Mouse (Mus musculus): Measurements from ENCODE around the gene Erp29. TPM values are rescaled to one million over a fixed set of nuclear protein-coding genes. Genes with fewer than 3 reads are reported as not detected.
A peak's percentile ranks its signal among the peaks of the same experiment; 100 is the strongest.

Erp29 gene
- polyA plus RNA-seq, 1 experiment from 2014 or later, result 102 TPM

- DNase-seq (ENCODE audit: low spot score), result no peak
Measured at GRCm38 (mm10) chr5:121392667-121393380, 59.5 kb downstream of the Erp29 start.

- DNase-seq (ENCODE audit: low spot score), result no peak
Measured at GRCm38 (mm10) chr5:121389691-121390090, 62.6 kb downstream of the Erp29 start.

GRCm38 (mm10) chr5:121389106-121389505, 63.2 kb downstream of the Erp29 start:
- DNase-seq (ENCODE audit: low spot score), result no peak

- DNase-seq (ENCODE audit: low spot score), result no peak
Measured at GRCm38 (mm10) chr5:121387126-121387525, 65.2 kb downstream of the Erp29 start.

GRCm38 (mm10) chr5:121386120-121386909, 66.0 kb downstream of the Erp29 start:
- no peak for DNase-seq (ENCODE audit: low spot score)

GRCm38 (mm10) chr5:121385461-121386119, 66.7 kb downstream of the Erp29 start, which contains the start of gene Trafd1:
Gene Trafd1, minus strand, starts transcription at chr5:121385632.
- peak; percentile 90 for DNase-seq (ENCODE audit: low spot score)

- DNase-seq (ENCODE audit: low spot score), result peak; percentile 39
Measured at GRCm38 (mm10) chr5:121384757-121385460, 67.4 kb downstream of the Erp29 start.

- no peak for DNase-seq (ENCODE audit: low spot score)
Measured at GRCm38 (mm10) chr5:121383857-121384756, 68.2 kb downstream of the Erp29 start.

GRCm38 (mm10) chr5:121380692-121381091, 71.6 kb downstream of the Erp29 start:
- DNase-seq (ENCODE audit: low spot score), result no peak

GRCm38 (mm10) chr5:121378678-121379256, 73.5 kb downstream of the Erp29 start:
- no peak for DNase-seq (ENCODE audit: low spot score)

Other genes starting within 250 kb of the Erp29 start
- 745 and 751 TPM in 2 replicates for gene Rpl6, start 248.0 kb downstream of the Erp29 start, polyA plus RNA-seq (2015; fragmentation: Nextera tagmentation; extraction: Ambion mirVana)
- 4.3 and 4.9 TPM in 2 replicates for gene Hectd4, start 232.3 kb downstream of the Erp29 start, polyA plus RNA-seq (2015; fragmentation: Nextera tagmentation; extraction: Ambion mirVana)
- 87.5 and 90.5 TPM in 2 replicates for gene Trafd1, start 66.9 kb downstream of the Erp29 start, polyA plus RNA-seq (2015; fragmentation: Nextera tagmentation; extraction: Ambion mirVana)
- gene Naa25, start 54.6 kb downstream of the Erp29 start, polyA plus RNA-seq (2015; fragmentation: Nextera tagmentation; extraction: Ambion mirVana), result 33.6 and 36.8 TPM in 2 replicates
- gene Tmem116, start 613 bp downstream of the Erp29 start, polyA plus RNA-seq (2015; fragmentation: Nextera tagmentation; extraction: Ambion mirVana), result 1.5 and 2.0 TPM in 2 replicates
- gene Adam1b, start 50.9 kb upstream of the Erp29 start, polyA plus RNA-seq (2015; fragmentation: Nextera tagmentation; extraction: Ambion mirVana), result 0.05 TPM in 1 of 2 replicates, not detected in the other
- 0.64 and 0.66 TPM in 2 replicates for gene Adam1a, start 93.0 kb upstream of the Erp29 start, polyA plus RNA-seq (2015; fragmentation: Nextera tagmentation; extraction: Ambion mirVana)
- gene Gm42878, start 93.0 kb upstream of the Erp29 start, polyA plus RNA-seq (2015; fragmentation: Nextera tagmentation; extraction: Ambion mirVana), result not detected in 2 replicates
- 46.7 and 52.1 TPM in 2 replicates for gene Mapkapk5, start 93.4 kb upstream of the Erp29 start, polyA plus RNA-seq (2015; fragmentation: Nextera tagmentation; extraction: Ambion mirVana)
- gene Aldh2, start 141.3 kb upstream of the Erp29 start, polyA plus RNA-seq (2015; fragmentation: Nextera tagmentation; extraction: Ambion mirVana), result 127 and 128 TPM in 2 replicates
- gene Acad12, start 166.4 kb upstream of the Erp29 start, polyA plus RNA-seq (2015; fragmentation: Nextera tagmentation; extraction: Ambion mirVana), result 1.3 and 1.4 TPM in 2 replicates
- gene Acad10, start 208.0 kb upstream of the Erp29 start, polyA plus RNA-seq (2015; fragmentation: Nextera tagmentation; extraction: Ambion mirVana), result 2.6 and 3.4 TPM in 2 replicates
- 48.2 and 51.9 TPM in 2 replicates for gene Brap, start 208.1 kb upstream of the Erp29 start, polyA plus RNA-seq (2015; fragmentation: Nextera tagmentation; extraction: Ambion mirVana)